Mouse (Mus musculus) MEL (cell line): Measurements from ENCODE around the gene Mmp7. TPM values are rescaled to one million over a fixed set of nuclear protein-coding genes. Genes with fewer than 3 reads are reported as not detected.

ENCODE experiments used
- DNase-seq: peaks from one replicate; pipeline ENCODE4 v3.0.0; 2011; ENCODE audit warnings: low read depth, low spot score
- H3K27ac ChIP-seq: 2 replicates; pipeline ENCODE4 v1.5.1; 2012; ENCODE audit warnings: low read depth, mild to moderate bottlenecking, control low read depth, low read length, moderate library complexity; ENCODE audit not compliant: control insufficient read depth
- H3K27me3 ChIP-seq, 2 experiments: fragments of 150-350 bp in 1 of 2; sonication (generic) in 1 of 2; 2 replicates each; pipeline ENCODE4 v1.6.1; 2012; ENCODE audit warnings: low read length in 2 of 2, mild to moderate bottlenecking in 2 of 2, improper control_type of control experiment in 1 of 2, moderate library complexity in 1 of 2; ENCODE audit not compliant: insufficient read depth in 2 of 2, control insufficient read depth in 1 of 2
- H3K36me3 ChIP-seq, 2 experiments: 2 replicates each; pipeline ENCODE4 v1.6.1; 2012 to 2014; ENCODE audit warnings: low read length in 2 of 2, improper control_type of control experiment in 1 of 2, inconsistent platforms in 1 of 2, mild to moderate bottlenecking in 1 of 2; ENCODE audit not compliant: insufficient read depth in 2 of 2, control insufficient read depth in 1 of 2
- H3K4me1 ChIP-seq, 2 experiments: fragments of 150-350 bp in 1 of 2; sonication (generic) in 1 of 2; 2 replicates each; pipeline ENCODE4 v1.6.1; 2012; ENCODE audit warnings: low read length in 2 of 2, improper control_type of control experiment in 1 of 2, mild to moderate bottlenecking in 1 of 2; ENCODE audit not compliant: insufficient read depth in 2 of 2, control insufficient read depth in 1 of 2
- H3K4me3 ChIP-seq, 2 experiments: fragments of 150-350 bp in 1 of 2; sonication (generic) in 1 of 2; 2 replicates each; pipeline ENCODE4 v1.5.1; 2012; ENCODE audit warnings: low read depth in 2 of 2, low read length in 2 of 2, mild to moderate bottlenecking in 2 of 2, moderate library complexity in 2 of 2, control low read depth in 1 of 2, improper control_type of control experiment in 1 of 2; ENCODE audit not compliant: control insufficient read depth in 1 of 2, insufficient read depth in 1 of 2
- H3K79me2 ChIP-seq: 2 replicates; pipeline ENCODE4 v1.6.1; 2012; ENCODE audit warnings: mild to moderate bottlenecking, low read length, moderate library complexity; ENCODE audit not compliant: control insufficient read depth, poor library complexity, insufficient read depth
- H3K9ac ChIP-seq: 2 replicates; pipeline ENCODE4 v1.6.1; 2012; ENCODE audit warnings: low read depth, mild to moderate bottlenecking, control low read depth, low read length, moderate library complexity; ENCODE audit not compliant: control insufficient read depth, poor library complexity, severe bottlenecking
- H3K9me3 ChIP-seq: fragments of 150-350 bp; sonication (generic); replicated peaks from 2 replicates; pipeline ENCODE4 v1.6.1; 2012; ENCODE audit warnings: mild to moderate bottlenecking, low read length, improper control_type of control experiment, moderate library complexity; ENCODE audit not compliant: insufficient read depth
- CTCF ChIP-seq, 3 experiments: IDR thresholded peaks in 2 of 3; conservative IDR thresholded peaks in 1 of 3; 2 replicates each; pipeline ENCODE4 v1.5.1; 2011 to 2012; ENCODE audit warnings: low read length in 3 of 3, low read depth in 2 of 3, mild to moderate bottlenecking in 2 of 3, improper control_type of control experiment in 1 of 3, inconsistent platforms in 1 of 3, mixed read lengths in 1 of 3, moderate library complexity in 1 of 3; ENCODE audit not compliant: control insufficient read depth in 1 of 3, insufficient read depth in 1 of 3, poor library complexity in 1 of 3, severe bottlenecking in 1 of 3
- E2F4 ChIP-seq: IDR thresholded peaks from 2 replicates; pipeline ENCODE4 v1.6.1; 2011; ENCODE audit warnings: low read depth, low read length, improper control_type of control experiment, borderline replicate concordance
- ETS1 ChIP-seq: IDR thresholded peaks from 2 replicates; pipeline ENCODE4 v1.6.1; 2012; ENCODE audit warnings: low read depth, mild to moderate bottlenecking, inconsistent platforms, low read length, improper control_type of control experiment, moderate library complexity
- GATA1 ChIP-seq: IDR thresholded peaks from 2 replicates; pipeline ENCODE4 v1.6.1; 2011; ENCODE audit warnings: low read depth, low read length, improper control_type of control experiment
- MAFK ChIP-seq: IDR thresholded peaks from 2 replicates; pipeline ENCODE4 v1.6.1; 2011; ENCODE audit warnings: low read depth, mild to moderate bottlenecking, low read length, improper control_type of control experiment, borderline replicate concordance
- MAX ChIP-seq: IDR thresholded peaks from 2 replicates; pipeline ENCODE4 v1.6.1; 2011; ENCODE audit warnings: low read length, improper control_type of control experiment
- MEF2A ChIP-seq: IDR thresholded peaks from 2 replicates; pipeline ENCODE4 v1.6.1; 2014; ENCODE audit warnings: low read depth, mild to moderate bottlenecking, inconsistent platforms, low read length, improper control_type of control experiment; ENCODE audit not compliant: poor library complexity, insufficient replicate concordance, severe bottlenecking; ENCODE audit errors: extremely low read depth
- MYB ChIP-seq: IDR thresholded peaks from 2 replicates; pipeline ENCODE4 v1.6.1; 2011; ENCODE audit warnings: mild to moderate bottlenecking, low read depth, low read length, improper control_type of control experiment
- NRF1 ChIP-seq: IDR thresholded peaks from 2 replicates; pipeline ENCODE4 v1.6.1; 2014; ENCODE audit warnings: low read depth, mild to moderate bottlenecking, inconsistent platforms, low read length, improper control_type of control experiment, moderate library complexity; ENCODE audit not compliant: poor library complexity, insufficient read depth, severe bottlenecking
- TAL1 ChIP-seq: IDR thresholded peaks from 2 replicates; pipeline ENCODE4 v1.6.1; 2012; ENCODE audit warnings: mild to moderate bottlenecking, inconsistent platforms, low read length, moderate library complexity, mixed read lengths
- TBP ChIP-seq: IDR thresholded peaks from 2 replicates; pipeline ENCODE4 v1.8.0; 2011; ENCODE audit warnings: low read depth, low read length, improper control_type of control experiment
- USF1 ChIP-seq: IDR thresholded peaks from 2 replicates; pipeline ENCODE4 v1.6.1; 2014; ENCODE audit warnings: low read depth, mild to moderate bottlenecking, inconsistent platforms, low read length, improper control_type of control experiment, moderate library complexity
- polyA plus RNA-seq, 2 experiments: library from polyadenylated mRNA; stranded (reverse) in 1 of 2; unstranded in 1 of 2; fragments of >175 nt in 1 of 2; fragments of >200 nt in 1 of 2; gene quantifications; 2 replicates each; pipeline versions ENCODE4 v1.2.1 to v1.2.4; 2012; ENCODE audit warnings: low replicate concordance in 2 of 2, low read depth in 1 of 2; ENCODE audit not compliant: insufficient read length in 2 of 2, insufficient read depth in 1 of 2, missing spikeins in 1 of 2
- total RNA-seq: library from RNA; depleted of rRNA; stranded (reverse); fragments of 300-350 nt; gene quantifications from 2 replicates; pipeline ENCODE4 v1.2.3, GENCODE M21; 2012

Gene Mmp7
- total and polyA plus RNA-seq, 3 experiments, result not detected

DNA sequence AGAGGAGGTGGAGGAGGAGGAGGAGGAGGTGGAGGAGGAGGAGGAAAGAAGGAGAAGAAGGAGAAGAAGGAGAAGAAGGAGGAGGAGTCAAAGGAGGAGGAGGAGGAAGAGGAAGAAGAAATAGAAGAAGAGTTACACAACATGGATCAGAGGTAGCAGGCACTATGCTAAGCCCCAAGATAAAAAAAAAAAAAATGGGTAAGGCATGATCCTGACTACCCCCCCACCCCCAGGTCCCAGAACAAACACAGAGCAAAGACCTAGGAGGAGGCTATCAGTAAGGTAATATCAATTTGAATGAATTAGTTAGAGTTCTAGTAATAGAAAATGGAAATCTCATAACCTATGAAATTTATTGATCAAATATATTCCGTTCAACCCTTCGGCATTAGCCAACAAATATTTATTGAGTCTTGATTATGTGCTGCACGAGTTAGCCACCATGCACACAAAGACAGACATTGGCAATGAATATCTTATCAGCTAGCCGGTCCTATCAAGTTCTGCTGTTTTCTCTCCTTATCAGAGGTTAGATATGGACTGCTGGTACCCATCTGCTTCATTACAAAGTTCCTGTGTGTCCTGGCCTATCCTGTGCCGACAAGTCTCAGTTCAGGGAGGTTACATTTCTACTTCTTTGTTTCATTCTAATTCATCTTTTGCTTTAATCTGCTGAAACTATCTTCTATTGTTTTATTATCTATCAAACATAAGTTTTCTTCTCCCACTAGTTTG is 39.4 kb upstream of the Mmp7 start:
- H3K4me1 ChIP-seq, result no peaks in the 10 kb centered on the region
- TF ChIP-seq USF1 (no peak), ETS1 (no peak), E2F4 (no peak), TBP (no peak), GATA1 (no peak), MEF2A (no peak), MYB (no peak), TAL1 (no peak), CTCF (IDR thresholded peaks at IDR 0.05 in 2 of 3, conservative IDR thresholded peaks at IDR 0.05 in 1 of 3; ENCODE audit: control insufficient read depth in 1 of 3, insufficient read depth in 1 of 3, low read depth in 2 of 3, low read length in 3 of 3, poor library complexity in 1 of 3, severe bottlenecking in 1 of 3) (no peak)
- H3K36me3 ChIP-seq, result no peaks in the 10 kb centered on the region
- no peak overlapping the region for H3K9ac ChIP-seq
- H3K27ac ChIP-seq, result no peak overlapping the region
- peaks cover 6% of the 10 kb centered on the region in 2 experiments for H3K27me3 ChIP-seq
- no peaks in the 10 kb centered on the region for H3K9me3 ChIP-seq
- H3K4me3 ChIP-seq, result no peak overlapping the region
- H3K79me2 ChIP-seq, result no peaks in the 10 kb centered on the region
- no peak for DNase-seq

- H3K27me3 ChIP-seq, result peaks cover 6% of the 10 kb centered on the region in 2 experiments
- no peak for DNase-seq
- TF ChIP-seq TBP, result no peak
- no peak for TF ChIP-seq MAFK
- no peak for TF ChIP-seq MYB
- no peak for TF ChIP-seq NRF1
- H3K79me2 ChIP-seq, result no peaks in the 10 kb centered on the region
- H3K4me1 ChIP-seq, result no peaks in the 10 kb centered on the region
- H3K36me3 ChIP-seq, result no peaks in the 10 kb centered on the region
- H3K9me3 ChIP-seq, result no peaks in the 10 kb centered on the region
- no peak overlapping the region for H3K27ac ChIP-seq
- no peak overlapping the region for H3K4me3 ChIP-seq
- no peak overlapping the region for H3K9ac ChIP-seq
Measured at GRCm38 (mm10) chr9:7657946-7658345, 33.9 kb upstream of the Mmp7 start.

GRCm38 (mm10) chr9:7659469-7660020 is 32.3 kb upstream of the Mmp7 start:
- DNase-seq, result no peak

More at GRCm38 (mm10) chr9:7659469-7660020, 32.3 kb upstream of the Mmp7 start:
- H3K4me3 ChIP-seq, result no peak overlapping the region
- TF ChIP-seq MAX, result no peak
- TF ChIP-seq, all 39 proteins: peak for 0
- Histone ChIP-seq H3K36me3 (no peaks in the 10 kb centered on the region), H3K79me2 (no peaks in the 10 kb centered on the region), H3K4me1 (no peaks in the 10 kb centered on the region), H3K9me3 (no peaks in the 10 kb centered on the region), H3K27ac (no peak overlapping the region), H3K27me3 (peaks cover 6% of the 10 kb centered on the region in 2 experiments), H3K9ac (no peak overlapping the region)
